Mouse (Mus musculus): ENCODE results near the gene Cat. TPM values are rescaled to one million over a fixed set of nuclear protein-coding genes. Genes with fewer than 3 reads are reported as not detected.

Cat gene
- polyA plus RNA-seq, 1 experiment from 2014 or later, result 67.3 TPM

- ATAC-seq, result no peak
- Histone ChIP-seq H3K9ac (no peak overlapping the region), H3K4me3 (no peak overlapping the region), H3K9me3 (replicated peaks) (no peaks in the 10 kb centered on the region), H3K27me3 (no peaks in the 10 kb centered on the region), H3K4me2 (no peak overlapping the region), H3K36me3 (ENCODE audit: poor library complexity, severe bottlenecking) (no peaks in the 10 kb centered on the region), H3K4me1 (no peaks in the 10 kb centered on the region), H3K27ac (no peak overlapping the region)
- WGBS, result 66% methylated on average over 4 of the region's 4 CpGs
Measured at GRCm38 (mm10) chr2:103493827-103494226, 8.9 kb upstream of the Cat start.

GRCm38 (mm10) chr2:103492526-103492925 lies 7.6 kb upstream of the Cat start:
- H3K4me3 ChIP-seq, result no peak overlapping the region
- H3K9ac ChIP-seq, result no peak overlapping the region
- 86% methylated on average over 4 of the region's 4 CpGs for WGBS
- H3K4me1 ChIP-seq, result no peaks in the 10 kb centered on the region
- ATAC-seq, result no peak
- H3K9me3 ChIP-seq (replicated peaks), result no peaks in the 10 kb centered on the region
- no peak overlapping the region for H3K4me2 ChIP-seq
- no peaks in the 10 kb centered on the region for H3K36me3 ChIP-seq (ENCODE audit: poor library complexity, severe bottlenecking)
- no peaks in the 10 kb centered on the region for H3K27me3 ChIP-seq
- H3K27ac ChIP-seq, result no peak overlapping the region

GRCm38 (mm10) chr2:103483986-103484520 lies 907 bp downstream of the Cat start:
- H3K4me3 ChIP-seq, result peak overlapping the region; percentile 77
- peak overlapping the region; percentile 96; the same call in 1 of the 2 replicates for H3K27ac ChIP-seq
- 38% methylated on average over 5 of the region's 5 CpGs for WGBS
- peak overlapping the region; percentile 83 for H3K9ac ChIP-seq
- H3K4me2 ChIP-seq, result peak overlapping the region; percentile 67
- no peaks in the 10 kb centered on the region for H3K27me3 ChIP-seq
- H3K36me3 ChIP-seq (ENCODE audit: poor library complexity, severe bottlenecking), result no peaks in the 10 kb centered on the region
- ATAC-seq, result no peak
- no peaks in the 10 kb centered on the region for H3K9me3 ChIP-seq (replicated peaks)
- peaks cover 16% of the 10 kb centered on the region for H3K4me1 ChIP-seq

GRCm38 (mm10) chr2:103483289-103483985 lies 1.5 kb downstream of the Cat start:
- Histone ChIP-seq H3K9me3 (replicated peaks) (no peaks in the 10 kb centered on the region), H3K9ac (peak overlapping the region; percentile 83), H3K36me3 (ENCODE audit: poor library complexity, severe bottlenecking) (no peaks in the 10 kb centered on the region), H3K4me1 (peaks cover 16% of the 10 kb centered on the region), H3K4me3 (peak overlapping the region; percentile 77), H3K27me3 (no peaks in the 10 kb centered on the region), H3K4me2 (peak overlapping the region; percentile 67), H3K27ac (no peak overlapping the region)
- WGBS, result 82% methylated on average over 7 of the region's 7 CpGs
- no peak for ATAC-seq

GRCm38 (mm10) chr2:103481314-103482231 lies 3.4 kb downstream of the Cat start:
- H3K9ac ChIP-seq, result no peak overlapping the region
- no peaks in the 10 kb centered on the region for H3K36me3 ChIP-seq (ENCODE audit: poor library complexity, severe bottlenecking)
- no peak overlapping the region for H3K4me3 ChIP-seq
- no peaks in the 10 kb centered on the region for H3K9me3 ChIP-seq (replicated peaks)
- no peak overlapping the region for H3K4me2 ChIP-seq
- no peak overlapping the region for H3K27ac ChIP-seq
- H3K4me1 ChIP-seq, result peaks cover 16% of the 10 kb centered on the region
- H3K27me3 ChIP-seq, result no peaks in the 10 kb centered on the region
- 91% methylated on average over 11 of the region's 11 CpGs for WGBS
- ATAC-seq, result no peak

GRCm38 (mm10) chr2:103480871-103481270 lies 4.1 kb downstream of the Cat start:
- Histone ChIP-seq H3K4me3 (no peak overlapping the region), H3K4me2 (no peak overlapping the region), H3K9me3 (replicated peaks) (no peaks in the 10 kb centered on the region), H3K9ac (no peak overlapping the region), H3K27ac (no peak overlapping the region), H3K4me1 (peaks cover 16% of the 10 kb centered on the region), H3K27me3 (no peaks in the 10 kb centered on the region), H3K36me3 (ENCODE audit: poor library complexity, severe bottlenecking) (no peaks in the 10 kb centered on the region)
- 96% methylated on average over 4 of the region's 4 CpGs for WGBS
- ATAC-seq, result no peak

GRCm38 (mm10) chr2:103480240-103480639 lies 4.7 kb downstream of the Cat start:
- WGBS, result 88% methylated on average over 8 of the region's 8 CpGs
- Histone ChIP-seq H3K36me3 (ENCODE audit: poor library complexity, severe bottlenecking) (peaks cover 6% of the 10 kb centered on the region), H3K4me3 (no peak overlapping the region), H3K27ac (no peak overlapping the region), H3K9ac (no peak overlapping the region), H3K4me2 (no peak overlapping the region), H3K4me1 (peaks cover 16% of the 10 kb centered on the region), H3K27me3 (no peaks in the 10 kb centered on the region), H3K9me3 (replicated peaks) (no peaks in the 10 kb centered on the region)
- no peak for ATAC-seq

GRCm38 (mm10) chr2:103478326-103478725 lies 6.6 kb downstream of the Cat start:
- H3K9ac ChIP-seq, result no peak overlapping the region
- H3K36me3 ChIP-seq (ENCODE audit: poor library complexity, severe bottlenecking), result peaks cover 25% of the 10 kb centered on the region
- H3K27ac ChIP-seq, result no peak overlapping the region
- no peaks in the 10 kb centered on the region for H3K9me3 ChIP-seq (replicated peaks)
- peaks cover 3% of the 10 kb centered on the region for H3K4me1 ChIP-seq
- 96% methylated on average over 3 of the region's 3 CpGs for WGBS
- H3K4me2 ChIP-seq, result no peak overlapping the region
- no peak overlapping the region for H3K4me3 ChIP-seq
- H3K27me3 ChIP-seq, result no peaks in the 10 kb centered on the region
- ATAC-seq, result no peak

- WGBS, result 87% methylated on average over 4 of the region's 4 CpGs
- Histone ChIP-seq H3K4me3 (no peak overlapping the region), H3K9ac (no peak overlapping the region), H3K27ac (no peak overlapping the region), H3K4me2 (no peak overlapping the region), H3K4me1 (no peaks in the 10 kb centered on the region), H3K9me3 (replicated peaks) (no peaks in the 10 kb centered on the region), H3K36me3 (ENCODE audit: poor library complexity, severe bottlenecking) (peaks cover 33% of the 10 kb centered on the region), H3K27me3 (no peaks in the 10 kb centered on the region)
- ATAC-seq, result no peak
Measured at GRCm38 (mm10) chr2:103477456-103477855, 7.5 kb downstream of the Cat start.

GRCm38 (mm10) chr2:103476657-103477056 lies 8.3 kb downstream of the Cat start:
- Histone ChIP-seq H3K36me3 (ENCODE audit: poor library complexity, severe bottlenecking) (peaks cover 34% of the 10 kb centered on the region), H3K9ac (no peak overlapping the region), H3K27me3 (no peaks in the 10 kb centered on the region), H3K4me3 (no peak overlapping the region), H3K9me3 (replicated peaks) (no peaks in the 10 kb centered on the region), H3K27ac (no peak overlapping the region), H3K4me1 (no peaks in the 10 kb centered on the region), H3K4me2 (no peak overlapping the region)
- no peak for ATAC-seq
- WGBS, result 93% methylated on average over 11 of the region's 11 CpGs

- no peaks in the 10 kb centered on the region for H3K27me3 ChIP-seq
Measured at GRCm38 (mm10) chr2:103476180-103476579, 8.8 kb downstream of the Cat start.

GRCm38 (mm10) chr2:103473362-103473761 lies 11.6 kb downstream of the Cat start:
- H3K36me3 ChIP-seq (ENCODE audit: poor library complexity, severe bottlenecking), result peaks cover 59% of the 10 kb centered on the region
- no peak overlapping the region for H3K4me3 ChIP-seq
- H3K27ac ChIP-seq, result no peak overlapping the region
- no peaks in the 10 kb centered on the region for H3K9me3 ChIP-seq (replicated peaks)
- H3K4me1 ChIP-seq, result no peaks in the 10 kb centered on the region
- no peak overlapping the region for H3K9ac ChIP-seq
- WGBS, result 92% methylated on average over 3 of the region's 3 CpGs
- no peaks in the 10 kb centered on the region for H3K27me3 ChIP-seq
- no peak for ATAC-seq
- H3K4me2 ChIP-seq, result no peak overlapping the region

More at GRCm38 (mm10) chr2:103476180-103476579, 8.8 kb downstream of the Cat start:
- H3K27ac ChIP-seq, result no peak overlapping the region
- ATAC-seq, result no peak
- WGBS, result 90% methylated on average over 2 of the region's 2 CpGs
- no peak overlapping the region for H3K9ac ChIP-seq
- H3K36me3 ChIP-seq (ENCODE audit: poor library complexity, severe bottlenecking), result peaks cover 39% of the 10 kb centered on the region
- no peak overlapping the region for H3K4me2 ChIP-seq
- no peaks in the 10 kb centered on the region for H3K4me1 ChIP-seq
- H3K4me3 ChIP-seq, result no peak overlapping the region
- no peaks in the 10 kb centered on the region for H3K9me3 ChIP-seq (replicated peaks)
